Mouse (Mus musculus): ENCODE measurements at regions not wholly inside any gene's neighbourhood (a gene's known extent, or its start where the extent isn't known, plus 50 kb on each side); places are given as distances from the start of the nearest gene placed in this dataset.
"Not testable (repeated sequence)": the region's sequence is repeated elsewhere in the genome, so short reads cannot be mapped to it uniquely, and the experiment has no call there.

GRCm38 (mm10) chr2:92809226-92809625 is 105.7 kb upstream of the Syt13 start:
- Histone ChIP-seq H3K4me3 (no peak overlapping the region), H3K9ac (no peak overlapping the region), H3K36me3 (no peaks in the 10 kb centered on the region), H3K4me2 (replicated peaks) (no peak overlapping the region), H3K9me3 (no peaks in the 10 kb centered on the region), H3K27me3 (no peaks in the 10 kb centered on the region), H3K27ac (no peak overlapping the region), H3K4me1 (peaks cover 29% of the 10 kb centered on the region)
- ATAC-seq (ENCODE audit: insufficient number of reproducible peaks, insufficient read depth, low FRiP score, low TSS enrichment), result no peak
- WGBS, result 36% methylated on average over 3 of the region's 3 CpGs

GRCm38 (mm10) chr2:92809681-92810323 is 105.1 kb upstream of the Syt13 start:
- 78% methylated on average over 4 of the region's 4 CpGs for WGBS
- no peaks in the 10 kb centered on the region for H3K27me3 ChIP-seq
- no peak for ATAC-seq (ENCODE audit: insufficient number of reproducible peaks, insufficient read depth, low FRiP score, low TSS enrichment)
- H3K4me2 ChIP-seq (replicated peaks), result no peak overlapping the region
- H3K27ac ChIP-seq, result no peak overlapping the region
- H3K9ac ChIP-seq, result no peak overlapping the region
- no peaks in the 10 kb centered on the region for H3K9me3 ChIP-seq
- H3K4me3 ChIP-seq, result no peak overlapping the region
- peaks cover 29% of the 10 kb centered on the region for H3K4me1 ChIP-seq
- H3K36me3 ChIP-seq, result no peaks in the 10 kb centered on the region

- not testable (repeated sequence) for ATAC-seq (ENCODE audit: insufficient number of reproducible peaks, insufficient read depth, low FRiP score, low TSS enrichment); H3K4me2 ChIP-seq (replicated peaks); H3K27ac ChIP-seq; H3K9me3 ChIP-seq; H3K4me3 ChIP-seq; H3K9ac ChIP-seq; H3K27me3 ChIP-seq; H3K36me3 ChIP-seq
- peaks cover 19% of the 10 kb centered on the region for H3K4me1 ChIP-seq
- WGBS, result 14% methylated on average over 6 of the region's 6 CpGs
Observed at GRCm38 (mm10) chr2:92810956-92811355, 103.9 kb upstream of the Syt13 start.

GRCm38 (mm10) chr2:92813028-92813427 is 101.9 kb upstream of the Syt13 start:
- ATAC-seq (ENCODE audit: insufficient number of reproducible peaks, insufficient read depth, low FRiP score, low TSS enrichment), result no peak
- H3K4me3 ChIP-seq, result no peak overlapping the region
- H3K4me2 ChIP-seq (replicated peaks), result no peak overlapping the region
- WGBS, result 73% methylated on average over 11 of the region's 11 CpGs
- no peaks in the 10 kb centered on the region for H3K36me3 ChIP-seq
- no peaks in the 10 kb centered on the region for H3K27me3 ChIP-seq
- no peak overlapping the region for H3K27ac ChIP-seq
- H3K9ac ChIP-seq, result no peak overlapping the region
- H3K4me1 ChIP-seq, result no peaks in the 10 kb centered on the region
- no peaks in the 10 kb centered on the region for H3K9me3 ChIP-seq

- Histone ChIP-seq H3K4me1 (peaks cover 3% of the 10 kb centered on the region; the same call in 1 of the 2 replicates), H3K27me3 (no peaks in the 10 kb centered on the region), H3K4me3 (no peak overlapping the region), H3K9ac (no peak overlapping the region), H3K36me3 (no peaks in the 10 kb centered on the region), H3K4me2 (replicated peaks) (no peak overlapping the region), H3K27ac (no peak overlapping the region), H3K9me3 (no peaks in the 10 kb centered on the region)
- no peak for ATAC-seq (ENCODE audit: insufficient number of reproducible peaks, insufficient read depth, low FRiP score, low TSS enrichment)
- WGBS, result 73% methylated on average over 6 of the region's 6 CpGs
Observed at GRCm38 (mm10) chr2:92819586-92819985, 95.3 kb upstream of the Syt13 start.

- Histone ChIP-seq H3K9me3 (no peaks in the 10 kb centered on the region), H3K4me2 (replicated peaks) (no peak overlapping the region), H3K27me3 (no peaks in the 10 kb centered on the region), H3K4me3 (no peak overlapping the region), H3K4me1 (peaks cover 18% of the 10 kb centered on the region), H3K27ac (no peak overlapping the region), H3K36me3 (no peaks in the 10 kb centered on the region), H3K9ac (no peak overlapping the region)
- 76% methylated on average over 1 of the region's 1 CpGs for WGBS
- no peak for ATAC-seq (ENCODE audit: insufficient number of reproducible peaks, insufficient read depth, low FRiP score, low TSS enrichment)
Observed at GRCm38 (mm10) chr2:92824325-92824724, 90.6 kb upstream of the Syt13 start.

GRCm38 (mm10) chr2:92825395-92825794 is 89.5 kb upstream of the Syt13 start:
- ATAC-seq (ENCODE audit: insufficient number of reproducible peaks, insufficient read depth, low FRiP score, low TSS enrichment), result no peak
- no peak overlapping the region for H3K4me2 ChIP-seq (replicated peaks)
- H3K27ac ChIP-seq, result no peak overlapping the region
- H3K4me3 ChIP-seq, result no peak overlapping the region
- H3K27me3 ChIP-seq, result no peaks in the 10 kb centered on the region
- peaks cover 18% of the 10 kb centered on the region for H3K4me1 ChIP-seq
- H3K9me3 ChIP-seq, result no peaks in the 10 kb centered on the region
- H3K9ac ChIP-seq, result no peak overlapping the region
- no peaks in the 10 kb centered on the region for H3K36me3 ChIP-seq
- 8% methylated on average over 6 of the region's 6 CpGs for WGBS

- Histone ChIP-seq H3K27ac (no peak overlapping the region), H3K27me3 (no peaks in the 10 kb centered on the region), H3K4me3 (no peak overlapping the region), H3K36me3 (no peaks in the 10 kb centered on the region), H3K4me1 (peaks cover 10% of the 10 kb centered on the region), H3K9ac (no peak overlapping the region), H3K9me3 (no peaks in the 10 kb centered on the region), H3K4me2 (replicated peaks) (no peak overlapping the region)
- 73% methylated on average over 2 of the region's 2 CpGs for WGBS
- ATAC-seq (ENCODE audit: insufficient number of reproducible peaks, insufficient read depth, low FRiP score, low TSS enrichment), result no peak
Observed at GRCm38 (mm10) chr2:92830134-92830533, 84.8 kb upstream of the Syt13 start.

- no peak overlapping the region for H3K4me3 ChIP-seq
- H3K36me3 ChIP-seq, result no peaks in the 10 kb centered on the region
- no peaks in the 10 kb centered on the region for H3K9me3 ChIP-seq
- no peaks in the 10 kb centered on the region for H3K4me1 ChIP-seq
- H3K27me3 ChIP-seq, result no peaks in the 10 kb centered on the region
- no peak overlapping the region for H3K4me2 ChIP-seq (replicated peaks)
- no peak for ATAC-seq (ENCODE audit: insufficient number of reproducible peaks, insufficient read depth, low FRiP score, low TSS enrichment)
- H3K27ac ChIP-seq, result no peak overlapping the region
- no peak overlapping the region for H3K9ac ChIP-seq
- 57% methylated on average over 7 of the region's 7 CpGs for WGBS
Observed at GRCm38 (mm10) chr2:92831784-92832183, 83.1 kb upstream of the Syt13 start.

- no peak overlapping the region for H3K4me2 ChIP-seq (replicated peaks)
- H3K4me1 ChIP-seq, result no peaks in the 10 kb centered on the region
- no peaks in the 10 kb centered on the region for H3K36me3 ChIP-seq
- ATAC-seq (ENCODE audit: insufficient number of reproducible peaks, insufficient read depth, low FRiP score, low TSS enrichment), result no peak
- 72% methylated on average over 4 of the region's 4 CpGs for WGBS
- H3K9ac ChIP-seq, result no peak overlapping the region
- H3K9me3 ChIP-seq, result no peaks in the 10 kb centered on the region
- H3K4me3 ChIP-seq, result no peak overlapping the region
- no peaks in the 10 kb centered on the region for H3K27me3 ChIP-seq
- H3K27ac ChIP-seq, result no peak overlapping the region
Observed at GRCm38 (mm10) chr2:92836203-92836602, 78.7 kb upstream of the Syt13 start.

- WGBS, result 87% methylated on average over 5 of the region's 5 CpGs
- H3K36me3 ChIP-seq, result no peaks in the 10 kb centered on the region
Observed at GRCm38 (mm10) chr2:92838012-92838411, 76.9 kb upstream of the Syt13 start.

GRCm38 (mm10) chr2:92840009-92840408 is 74.9 kb upstream of the Syt13 start:
- H3K4me1 ChIP-seq, result 0 out of 2 replicates have a peak, but pooled peaks cover under 1% of the 10 kb centered on the region
- no peak overlapping the region for H3K4me2 ChIP-seq (replicated peaks)
- no peak for ATAC-seq (ENCODE audit: insufficient number of reproducible peaks, insufficient read depth, low FRiP score, low TSS enrichment)
- no peaks in the 10 kb centered on the region for H3K9me3 ChIP-seq
- H3K27me3 ChIP-seq, result no peaks in the 10 kb centered on the region
- H3K4me3 ChIP-seq, result no peak overlapping the region
- H3K36me3 ChIP-seq, result no peaks in the 10 kb centered on the region
- WGBS, result 21% methylated on average over 4 of the region's 4 CpGs
- no peak overlapping the region for H3K27ac ChIP-seq
- H3K9ac ChIP-seq, result no peak overlapping the region

More at GRCm38 (mm10) chr2:92838012-92838411, 76.9 kb upstream of the Syt13 start:
- H3K4me2 ChIP-seq (replicated peaks), result no peak overlapping the region
- no peak overlapping the region for H3K4me3 ChIP-seq
- H3K9ac ChIP-seq, result no peak overlapping the region
- no peak for ATAC-seq (ENCODE audit: insufficient number of reproducible peaks, insufficient read depth, low FRiP score, low TSS enrichment)
- H3K4me1 ChIP-seq, result no peaks in the 10 kb centered on the region
- H3K27ac ChIP-seq, result no peak overlapping the region
- H3K9me3 ChIP-seq, result no peaks in the 10 kb centered on the region
- no peaks in the 10 kb centered on the region for H3K27me3 ChIP-seq
